Mouse (Mus musculus): ENCODE results near the gene Stag3.

DNA sequence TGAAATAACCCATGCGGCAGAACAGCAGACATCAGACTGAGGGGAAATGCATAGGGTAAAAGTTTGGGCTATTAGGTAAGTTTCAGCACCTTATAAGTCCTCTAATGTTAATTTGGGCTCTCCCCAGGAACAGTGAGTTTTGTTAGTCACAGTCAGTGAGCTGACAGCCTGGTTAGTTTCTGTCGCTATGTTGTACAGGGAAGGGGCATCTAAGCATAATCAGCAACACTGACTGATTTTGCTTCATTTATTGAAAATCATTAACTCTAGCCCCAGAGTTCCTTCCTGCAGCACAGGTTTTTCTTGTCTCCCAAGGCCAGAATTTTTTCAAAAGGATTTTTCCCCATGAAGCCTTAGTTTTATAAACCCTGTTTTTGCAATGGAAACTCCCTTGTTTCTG, 46.3 kb upstream of the Stag3 start:
- TF ChIP-seq CTCF (IDR thresholded peaks at IDR 0.05; ENCODE audit: extremely low read depth, insufficient read length, insufficient replicate concordance, low read depth, low read length), result no peak
- no peak for TF ChIP-seq POLR2A (IDR thresholded peaks at IDR 0.05; ENCODE audit: low read depth, low read length)

Data from small intestine, adult 2 months (tissue).